Mouse (Mus musculus) intestine, embryonic 15.5 days (tissue): ENCODE measurements around the gene Rcsd1. TPM values are rescaled to one million over a fixed set of nuclear protein-coding genes. Genes with fewer than 3 reads are reported as not detected.

ENCODE experiments used
- ATAC-seq: fragments of 200-750 bp; cut with Nextera tagmentation; 2 replicates; pipeline ENCODE4 v1.8.0; 2017; ENCODE audit warnings: moderate TSS enrichment, moderate library complexity
- H3K27ac ChIP-seq: fragments of 300-500 bp; sonication (generic); 2 replicates; pipeline ENCODE4 v1.5.1; 2015; ENCODE audit warnings: mild to moderate bottlenecking, inconsistent platforms
- H3K27me3 ChIP-seq: fragments of 300-500 bp; sonication (generic); replicated peaks from 2 replicates; pipeline ENCODE4 v1.6.1; 2015; ENCODE audit warnings: inconsistent platforms
- H3K36me3 ChIP-seq: fragments of 300-500 bp; sonication (generic); 2 replicates; pipeline ENCODE4 v1.6.1; 2015; ENCODE audit warnings: inconsistent platforms
- H3K4me1 ChIP-seq: fragments of 300-500 bp; sonication (generic); replicated peaks from 2 replicates; pipeline ENCODE4 v1.6.1; 2015; ENCODE audit warnings: inconsistent platforms
- H3K4me2 ChIP-seq: fragments of 300-500 bp; sonication (generic); replicated peaks from 2 replicates; pipeline ENCODE4 v1.6.1; 2015; ENCODE audit warnings: mild to moderate bottlenecking, inconsistent platforms
- H3K4me3 ChIP-seq: fragments of 300-500 bp; sonication (generic); replicated peaks from 2 replicates; pipeline ENCODE4 v1.5.1; 2015; ENCODE audit warnings: inconsistent platforms
- H3K9ac ChIP-seq: fragments of 300-500 bp; sonication (generic); 2 replicates; pipeline ENCODE4 v1.6.1; 2015; ENCODE audit warnings: inconsistent platforms
- H3K9me3 ChIP-seq: fragments of 300-500 bp; sonication (generic); 2 replicates; pipeline ENCODE4 v1.6.1; 2016; ENCODE audit warnings: inconsistent platforms
- WGBS: fragments of 180-500 bp; shearing (Covaris S2); methylation state at CpG from one replicate; pipeline ENCODE4 v1.1.7; 2015; 5-methylcytosine and 5-hydroxymethylcytosine counted together
- polyA plus RNA-seq: library from polyadenylated mRNA; unstranded; fragments of >200 nt; fragmentation: Nextera tagmentation; extraction: Ambion mirVana; gene quantifications from 2 replicates; pipeline ENCODE4 v1.2.1, GENCODE M21; 2015

The Rcsd1 gene
- polyA plus RNA-seq, 1 experiment from 2014 or later, result 33.8 TPM

DNA sequence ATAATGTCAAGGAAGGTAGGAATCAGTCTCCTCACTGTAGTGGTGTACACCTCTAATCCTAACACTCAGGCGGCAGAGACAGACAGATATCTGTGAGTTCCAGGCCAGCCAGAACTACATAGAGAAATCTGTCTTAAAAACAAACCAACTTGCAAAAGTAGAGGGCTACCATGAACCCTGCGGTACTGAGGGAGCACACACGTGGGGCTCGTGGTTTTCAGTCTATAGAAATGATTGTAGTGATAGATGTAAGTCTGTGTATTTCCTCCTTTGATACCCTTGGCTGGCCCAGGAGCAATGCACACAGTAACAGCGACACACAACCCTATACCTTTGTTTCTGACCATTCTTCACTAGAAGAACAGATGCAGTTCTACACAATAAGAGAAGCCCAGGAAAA, 2.4 kb upstream of the Rcsd1 start:
- whole genome bisulfite sequencing, result 85% methylated on average over 5 of the region's 5 CpGs
- H3K4me3 ChIP-seq, result no peak overlapping the region
- peaks cover 16% of the 10 kb centered on the region for H3K4me1 ChIP-seq
- H3K9ac ChIP-seq, result no peak overlapping the region
- H3K27ac ChIP-seq, result no peak overlapping the region
- H3K36me3 ChIP-seq, result no peaks in the 10 kb centered on the region
- H3K4me2 ChIP-seq, result no peak overlapping the region
- no peaks in the 10 kb centered on the region for H3K27me3 ChIP-seq
- no peak for ATAC-seq
- H3K9me3 ChIP-seq, result no peaks in the 10 kb centered on the region

DNA sequence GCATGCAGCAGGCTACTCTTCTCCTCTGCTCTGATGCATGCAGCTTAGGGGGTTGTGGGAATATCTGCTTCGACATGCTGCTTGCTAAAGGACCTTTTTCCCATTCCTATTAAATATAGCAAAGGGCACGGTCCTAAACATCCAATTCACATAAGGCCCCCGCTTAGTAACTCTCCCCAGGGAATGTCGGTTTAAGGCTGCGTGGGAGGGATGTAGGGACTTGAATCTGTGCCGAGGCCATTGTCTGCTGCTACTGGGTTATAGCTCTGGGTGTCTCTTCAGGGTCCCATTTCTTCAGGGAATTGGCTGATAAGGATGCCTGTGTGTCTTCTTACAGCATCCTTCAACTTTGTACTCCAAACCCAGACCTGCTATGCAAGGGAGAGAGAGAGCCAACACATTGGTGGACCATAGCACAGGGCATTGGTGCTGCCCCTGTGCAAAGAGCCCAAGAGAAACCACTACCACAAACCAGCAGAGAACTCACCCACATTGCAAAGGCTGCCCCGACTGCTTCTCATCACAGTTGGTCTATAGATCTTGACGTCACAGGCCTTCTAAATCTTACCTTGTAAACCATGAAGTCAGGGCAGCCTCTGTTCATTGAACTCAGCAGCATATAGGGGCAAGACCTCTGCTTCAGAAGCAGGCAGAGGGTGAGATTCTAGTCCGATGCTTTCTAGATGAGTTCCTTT, 724 bp downstream of the Rcsd1 start:
- Histone ChIP-seq H3K4me1 (peaks cover 33% of the 10 kb centered on the region), H3K36me3 (no peaks in the 10 kb centered on the region), H3K27me3 (no peaks in the 10 kb centered on the region), H3K4me3 (peak overlapping the region; percentile 66; the same call in 1 of the 2 replicates), H3K27ac (peak overlapping the region; percentile 49), H3K9me3 (no peaks in the 10 kb centered on the region), H3K9ac (no peak overlapping the region), H3K4me2 (peak overlapping the region; percentile 84)
- WGBS, result 43% methylated on average over 9 of the region's 9 CpGs
- ATAC-seq, result no peak

- H3K4me3 ChIP-seq, result peak overlapping the region; percentile 66
- H3K27ac ChIP-seq, result peak overlapping the region; percentile 49; the same call in 1 of the 2 replicates
- peak overlapping the region; percentile 84 for H3K4me2 ChIP-seq
- H3K4me1 ChIP-seq, result peaks cover 37% of the 10 kb centered on the region
- H3K36me3 ChIP-seq, result no peaks in the 10 kb centered on the region
- WGBS, result under 1% methylated on average over 46 of the region's 47 CpGs
- H3K9ac ChIP-seq, result peak overlapping the region; percentile 81
- H3K27me3 ChIP-seq, result no peaks in the 10 kb centered on the region
- peak; percentile 88 for ATAC-seq
- no peaks in the 10 kb centered on the region for H3K9me3 ChIP-seq
Observed at GRCm38 (mm10) chr1:165707640-165708322, 1.8 kb downstream of the Rcsd1 start.

DNA sequence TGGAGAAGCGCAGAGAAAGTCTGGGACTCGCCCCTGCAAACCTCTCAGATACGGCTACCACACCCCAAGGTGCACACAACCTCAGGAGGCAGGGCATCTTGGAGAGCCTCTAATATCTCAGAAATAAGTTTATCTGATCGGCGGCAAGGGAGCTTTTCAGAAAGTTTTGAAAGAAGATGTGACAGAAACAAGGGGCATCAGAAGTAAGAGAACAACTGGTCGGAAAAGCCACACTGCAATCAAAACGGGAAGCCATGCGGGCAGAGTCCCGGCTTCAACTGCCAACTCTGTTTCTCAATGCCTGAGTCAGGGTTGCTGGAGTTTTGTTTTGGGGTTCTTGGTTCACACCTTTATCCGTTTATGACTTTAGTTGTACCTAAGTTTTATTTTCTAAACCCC, 2.3 kb downstream of the Rcsd1 start:
- ATAC-seq, result no peak
- peaks cover 41% of the 10 kb centered on the region for H3K4me1 ChIP-seq
- H3K27me3 ChIP-seq, result no peaks in the 10 kb centered on the region
- peak overlapping the region; percentile 66 for H3K4me3 ChIP-seq
- H3K36me3 ChIP-seq, result no peaks in the 10 kb centered on the region
- peak overlapping the region; percentile 81 for H3K9ac ChIP-seq
- no peaks in the 10 kb centered on the region for H3K9me3 ChIP-seq
- peak overlapping the region; percentile 49; the same call in 1 of the 2 replicates for H3K27ac ChIP-seq
- 15% methylated on average over 10 of the region's 10 CpGs for WGBS
- H3K4me2 ChIP-seq, result peak overlapping the region; percentile 84

DNA sequence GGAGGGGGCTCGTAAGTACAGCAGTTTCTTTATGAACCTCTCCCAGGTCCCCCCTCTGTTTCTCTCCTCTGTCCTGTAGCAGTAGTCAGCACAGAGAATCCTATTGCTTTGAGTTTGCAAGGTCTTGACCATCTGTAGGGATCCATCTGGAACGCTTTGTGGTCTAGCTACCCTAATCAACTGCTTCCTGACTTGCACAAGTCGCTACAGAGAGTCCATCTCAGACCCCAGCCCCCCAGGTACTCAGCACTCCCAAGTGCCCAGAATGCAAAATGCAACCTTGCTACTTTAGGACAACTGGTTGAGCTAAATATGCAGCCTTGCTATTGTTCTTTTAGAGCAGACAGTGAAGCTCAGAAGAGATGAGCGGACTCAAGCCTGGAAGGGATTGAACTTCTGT, 3.1 kb downstream of the Rcsd1 start:
- Histone ChIP-seq H3K4me1 (peaks cover 49% of the 10 kb centered on the region), H3K27ac (no peak overlapping the region)
- 65% methylated on average over 4 of the region's 4 CpGs for WGBS

GRCm38 (mm10) chr1:165705868-165706348, 3.6 kb downstream of the Rcsd1 start:
- Histone ChIP-seq H3K4me3 (peak overlapping the region; percentile 66), H3K27ac (no peak overlapping the region), H3K4me1 (peaks cover 52% of the 10 kb centered on the region), H3K9ac (no peak overlapping the region), H3K36me3 (no peaks in the 10 kb centered on the region), H3K27me3 (no peaks in the 10 kb centered on the region), H3K4me2 (peak overlapping the region; percentile 84), H3K9me3 (no peaks in the 10 kb centered on the region)
- WGBS, result 82% methylated on average over 7 of the region's 7 CpGs
- no peak for ATAC-seq

More for the DNA sequence above, 3.1 kb downstream of the Rcsd1 start:
- peak overlapping the region; percentile 84 for H3K4me2 ChIP-seq
- H3K9me3 ChIP-seq, result no peaks in the 10 kb centered on the region
- H3K9ac ChIP-seq, result peak overlapping the region; percentile 81; the same call in 1 of the 2 replicates
- peak overlapping the region; percentile 66 for H3K4me3 ChIP-seq
- H3K36me3 ChIP-seq, result no peaks in the 10 kb centered on the region
- H3K27me3 ChIP-seq, result no peaks in the 10 kb centered on the region
- ATAC-seq, result no peak

DNA sequence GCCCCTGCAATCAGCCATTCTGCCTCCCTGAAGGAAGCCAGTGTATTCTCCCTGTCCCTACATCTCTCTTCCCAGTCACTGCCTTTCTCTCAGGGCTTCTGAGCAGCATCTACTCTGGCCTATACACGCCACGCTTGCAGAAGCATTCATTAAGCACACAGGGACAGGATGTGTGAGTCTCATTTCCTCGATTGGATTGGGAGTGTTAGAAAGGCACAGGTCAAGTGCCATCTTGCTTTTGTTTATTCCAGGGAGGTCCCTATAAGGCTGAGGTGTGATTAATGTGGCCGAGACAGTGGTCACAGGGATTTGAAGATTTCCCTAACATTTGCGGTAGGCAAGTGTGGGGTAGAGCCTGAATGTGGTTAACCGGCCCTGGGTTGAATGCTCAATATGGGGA, 4.2 kb downstream of the Rcsd1 start:
- Histone ChIP-seq H3K27me3 (no peaks in the 10 kb centered on the region), H3K36me3 (no peaks in the 10 kb centered on the region), H3K9me3 (no peaks in the 10 kb centered on the region), H3K4me1 (peaks cover 55% of the 10 kb centered on the region), H3K9ac (no peak overlapping the region), H3K4me3 (no peak overlapping the region), H3K4me2 (peak overlapping the region; percentile 84), H3K27ac (no peak overlapping the region)
- WGBS, result 67% methylated on average over 6 of the region's 6 CpGs
- no peak for ATAC-seq

- H3K27me3 ChIP-seq, result no peaks in the 10 kb centered on the region
- no peaks in the 10 kb centered on the region for H3K9me3 ChIP-seq
- no peak for ATAC-seq
- 88% methylated on average over 3 of the region's 3 CpGs for WGBS
- no peaks in the 10 kb centered on the region for H3K36me3 ChIP-seq
- no peak overlapping the region for H3K4me3 ChIP-seq
- no peak overlapping the region for H3K27ac ChIP-seq
- peak overlapping the region; percentile 84 for H3K4me2 ChIP-seq
- H3K9ac ChIP-seq, result no peak overlapping the region
- peaks cover 60% of the 10 kb centered on the region for H3K4me1 ChIP-seq
Observed at GRCm38 (mm10) chr1:165704841-165705240, 4.7 kb downstream of the Rcsd1 start.

- Histone ChIP-seq H3K27me3 (no peaks in the 10 kb centered on the region), H3K27ac (0 out of 2 replicates have a peak overlapping the region, but pooled peaks have one; percentile 22), H3K4me3 (no peak overlapping the region), H3K4me1 (peaks cover 45% of the 10 kb centered on the region), H3K9ac (peak overlapping the region; percentile 4; the same call in 1 of the 2 replicates), H3K36me3 (no peaks in the 10 kb centered on the region), H3K9me3 (no peaks in the 10 kb centered on the region), H3K4me2 (peak overlapping the region; percentile 52)
- 19% methylated on average over 19 of the region's 19 CpGs for WGBS
- peak; percentile 42; the same call in 1 of the 2 replicates for ATAC-seq
Observed at GRCm38 (mm10) chr1:165702221-165703031, 7.1 kb downstream of the Rcsd1 start.

- no peaks in the 10 kb centered on the region for H3K9me3 ChIP-seq
- H3K4me1 ChIP-seq, result peaks cover 45% of the 10 kb centered on the region
- no peak overlapping the region for H3K27ac ChIP-seq
Observed at GRCm38 (mm10) chr1:165701562-165701961, 8.0 kb downstream of the Rcsd1 start.

DNA sequence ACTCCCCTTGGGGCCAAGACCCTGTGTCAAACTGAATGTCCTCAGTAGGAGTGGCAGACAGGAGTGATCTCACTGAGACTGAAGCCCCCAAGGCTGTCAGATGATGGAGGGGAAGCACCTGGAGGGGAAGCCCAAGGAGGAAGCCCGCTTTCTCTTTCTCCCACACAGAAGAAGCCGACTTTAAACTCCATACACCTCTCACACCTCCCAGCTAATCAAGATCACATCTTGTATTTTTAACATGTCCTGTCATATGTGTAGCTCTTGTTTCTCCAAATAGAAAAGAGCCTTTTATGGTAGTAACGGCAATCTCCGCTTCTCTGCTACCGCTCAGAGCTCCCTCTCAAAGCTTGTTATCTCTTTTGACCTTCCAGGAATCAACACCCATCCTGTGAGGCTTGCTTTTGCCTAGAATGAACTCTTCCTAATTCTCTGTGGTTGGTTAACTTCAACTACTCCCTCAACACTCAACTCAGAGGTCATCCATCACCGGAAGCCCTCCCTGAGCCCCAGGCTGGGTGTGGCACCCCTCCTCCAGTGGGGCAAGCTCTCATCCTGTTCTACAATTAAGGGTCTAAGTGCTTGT, 8.5 kb downstream of the Rcsd1 start:
- Histone ChIP-seq H3K4me3 (no peak overlapping the region), H3K4me1 (peaks cover 41% of the 10 kb centered on the region), H3K36me3 (no peaks in the 10 kb centered on the region), H3K9ac (no peak overlapping the region), H3K9me3 (no peaks in the 10 kb centered on the region), H3K27ac (no peak overlapping the region), H3K27me3 (no peaks in the 10 kb centered on the region), H3K4me2 (0 out of 2 replicates have a peak overlapping the region, but pooled peaks have one; percentile 5)
- ATAC-seq, result no peak
- WGBS, result 60% methylated on average over 6 of the region's 6 CpGs

More at GRCm38 (mm10) chr1:165701562-165701961, 8.0 kb downstream of the Rcsd1 start:
- Histone ChIP-seq H3K27me3 (no peaks in the 10 kb centered on the region), H3K4me3 (no peak overlapping the region), H3K36me3 (no peaks in the 10 kb centered on the region), H3K9ac (no peak overlapping the region), H3K4me2 (0 out of 2 replicates have a peak overlapping the region, but pooled peaks have one; percentile 5)
- no peak for ATAC-seq
- 36% methylated on average over 9 of the region's 9 CpGs for WGBS
